Mouse (Mus musculus): ENCODE data around the gene Akap6.
A peak's percentile ranks its signal among the peaks of the same experiment; 100 is the strongest.

The Akap6 gene

DNA sequence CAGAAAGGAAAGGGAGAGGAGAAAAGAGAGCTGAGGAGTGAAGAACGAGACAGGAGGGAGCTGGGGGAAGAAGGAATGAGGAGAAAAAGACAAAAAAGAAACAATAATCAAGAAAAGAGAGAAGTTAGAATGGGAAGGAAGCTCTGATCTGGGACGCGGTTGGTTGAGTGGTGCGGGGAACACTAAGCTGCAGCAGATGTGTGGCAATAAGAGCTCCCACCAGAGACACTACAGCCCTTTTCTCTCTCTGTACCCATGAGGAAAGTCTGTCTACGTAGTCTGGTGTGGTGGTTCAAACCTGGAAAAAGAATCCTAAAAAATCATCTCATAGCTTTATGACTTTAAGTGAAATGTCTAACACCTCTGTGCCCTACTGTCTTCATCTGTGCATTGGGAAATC lies 204.9 kb downstream of the Akap6 start:
- no peak for DNase-seq (ENCODE audit: inconsistent ontology term)

DNA sequence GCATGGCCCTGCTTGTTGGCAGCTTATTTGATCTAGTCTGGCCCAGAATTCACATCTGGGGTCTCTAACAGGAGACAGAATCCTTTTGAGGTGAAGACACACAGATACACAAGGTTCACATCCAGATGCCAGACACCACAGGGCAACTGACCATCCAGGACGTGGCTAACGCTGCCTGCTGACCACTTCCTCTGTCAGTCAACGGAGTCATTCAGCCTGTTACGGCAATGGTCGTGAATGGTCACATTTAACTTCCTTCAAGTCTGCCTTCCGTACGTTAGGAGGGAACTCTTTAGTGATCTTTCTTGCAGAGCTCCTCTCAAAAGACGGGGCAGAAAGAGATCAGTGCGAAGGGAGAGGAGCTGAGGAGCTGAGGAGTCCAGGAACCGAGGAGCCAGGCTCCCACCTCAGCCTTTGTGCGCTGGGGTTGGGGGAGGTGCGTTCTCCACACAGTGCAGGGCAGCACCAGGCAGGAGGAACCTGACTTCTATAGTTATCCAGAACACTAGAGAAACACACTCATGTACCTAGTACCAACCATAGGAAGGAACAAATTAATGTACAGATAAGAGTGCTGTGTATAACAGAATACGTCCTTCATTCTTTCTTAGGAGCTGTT lies 209.4 kb downstream of the Akap6 start:
- no peak for DNase-seq (ENCODE audit: inconsistent ontology term)

DNA sequence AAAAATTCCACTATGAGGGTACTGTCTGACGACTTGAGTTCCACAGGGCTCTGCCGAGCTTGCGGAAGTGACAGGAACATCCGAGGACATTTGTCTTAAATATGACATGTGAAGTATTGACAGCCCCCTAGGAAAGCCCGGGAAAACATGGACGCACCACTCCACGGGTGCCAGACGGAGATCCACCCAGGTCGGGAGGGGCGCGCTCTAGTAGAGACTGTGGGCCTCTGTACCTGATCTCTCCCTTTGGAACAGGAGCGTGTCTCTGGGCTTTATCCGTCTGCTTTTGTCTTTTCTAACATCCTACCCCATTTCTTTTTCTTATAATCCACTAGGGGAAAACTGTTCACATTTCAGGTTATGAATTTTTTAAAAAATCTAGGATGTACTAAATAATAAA lies 211.2 kb downstream of the Akap6 start:
- no peak for DNase-seq (ENCODE audit: inconsistent ontology term)

DNA sequence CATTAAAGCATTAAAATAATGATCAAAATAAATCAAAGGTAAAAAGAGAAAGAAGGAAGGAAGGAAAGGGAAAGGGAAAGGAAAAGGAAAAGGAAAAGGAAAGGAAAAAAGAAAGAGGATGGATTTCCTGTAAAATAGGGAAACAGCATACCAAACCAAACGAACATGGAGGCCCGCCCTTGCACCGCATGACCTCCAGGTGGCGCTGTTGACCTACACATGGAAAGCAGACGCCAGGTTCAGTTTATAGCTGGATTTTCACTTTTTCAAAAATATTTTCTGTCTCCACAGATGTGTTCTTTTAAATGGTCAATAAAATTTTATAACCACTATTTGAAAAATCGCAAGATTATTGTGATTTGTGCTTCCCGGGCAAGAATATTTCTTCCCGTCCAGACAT lies 211.6 kb downstream of the Akap6 start:
- DNase-seq (ENCODE audit: inconsistent ontology term), result peak; percentile 60

DNA sequence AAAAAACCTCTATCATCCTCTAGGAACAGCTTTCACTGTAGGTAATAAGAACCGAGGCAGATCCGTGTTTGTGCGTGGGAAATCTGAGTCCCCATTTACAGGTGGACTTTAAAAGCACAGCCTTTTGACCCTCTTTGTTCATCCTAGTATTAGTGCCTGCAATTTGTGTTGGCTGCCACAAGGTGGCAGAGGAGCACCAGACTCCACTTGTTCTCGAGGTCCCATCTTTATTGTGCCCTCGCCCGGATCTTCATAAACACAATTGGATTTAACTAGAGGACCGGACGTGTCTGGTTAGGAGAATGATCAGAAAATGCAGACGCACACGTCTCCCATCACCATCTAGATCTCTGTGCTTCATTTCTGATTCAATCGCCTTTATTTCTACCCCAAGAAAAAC lies 219.8 kb downstream of the Akap6 start:
- peak; percentile 49 for DNase-seq (ENCODE audit: inconsistent ontology term)

DNA sequence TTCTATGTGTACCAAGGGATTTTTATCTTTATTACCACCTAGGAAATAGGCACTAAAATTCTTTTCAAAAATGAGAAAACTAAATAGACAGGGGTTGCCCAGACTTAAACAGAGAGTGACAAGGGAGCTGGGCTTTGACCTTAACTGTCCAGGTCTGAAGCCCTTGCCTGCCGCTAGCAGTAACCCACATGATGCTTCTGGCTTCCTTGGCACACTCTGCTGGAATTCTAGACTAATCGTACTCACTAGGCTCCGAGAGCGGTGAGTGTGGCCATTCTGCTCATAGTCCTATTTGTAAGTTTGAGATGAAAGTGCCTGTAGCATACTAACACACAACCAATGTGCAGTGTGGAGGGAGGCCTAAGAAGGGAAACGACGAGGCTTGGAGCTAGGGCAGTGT lies 223.3 kb downstream of the Akap6 start:
- DNase-seq (ENCODE audit: inconsistent ontology term), result no peak

DNA sequence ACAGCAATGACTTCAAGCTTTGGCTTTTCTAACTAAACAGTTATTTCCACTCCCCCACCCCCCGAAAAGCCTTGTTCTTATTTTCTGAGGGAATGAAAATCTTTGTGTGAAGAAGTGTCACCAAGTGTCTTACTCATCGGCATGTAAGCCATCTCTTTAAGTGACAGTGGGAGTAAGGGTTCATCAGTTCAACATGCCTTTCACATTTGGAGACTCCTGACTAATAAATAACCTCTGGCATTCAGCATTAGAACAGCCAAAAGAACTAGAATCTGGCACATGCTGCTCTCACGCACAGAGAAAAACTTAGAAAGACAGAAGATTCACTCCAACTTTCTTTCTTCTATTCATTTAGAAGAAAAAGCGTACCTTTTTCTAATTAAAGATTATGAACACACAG lies 226.3 kb downstream of the Akap6 start:
- peak; percentile 62 for DNase-seq (ENCODE audit: inconsistent ontology term)

DNA sequence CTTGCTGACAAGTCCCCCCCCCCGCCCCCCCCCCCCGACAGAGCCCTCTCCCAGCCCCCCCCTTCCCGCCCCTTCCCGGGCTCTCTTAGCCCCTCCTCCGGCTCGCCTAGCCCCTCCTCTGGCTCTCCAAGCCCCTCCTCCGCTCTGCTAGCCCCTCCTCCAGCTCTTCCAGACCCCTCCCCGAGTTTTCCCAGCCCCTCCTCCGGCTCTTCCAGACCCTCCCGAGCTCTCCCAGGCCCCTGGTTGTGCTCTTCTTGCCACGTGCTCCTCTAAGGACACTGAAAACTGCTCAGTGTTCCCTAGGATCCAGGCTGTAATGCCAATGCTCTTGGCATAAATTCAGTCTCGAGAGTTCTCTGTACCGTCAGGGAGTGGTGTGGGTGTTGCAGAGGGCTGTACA lies 234.6 kb downstream of the Akap6 start:
- DNase-seq (ENCODE audit: inconsistent ontology term), result no peak

DNA sequence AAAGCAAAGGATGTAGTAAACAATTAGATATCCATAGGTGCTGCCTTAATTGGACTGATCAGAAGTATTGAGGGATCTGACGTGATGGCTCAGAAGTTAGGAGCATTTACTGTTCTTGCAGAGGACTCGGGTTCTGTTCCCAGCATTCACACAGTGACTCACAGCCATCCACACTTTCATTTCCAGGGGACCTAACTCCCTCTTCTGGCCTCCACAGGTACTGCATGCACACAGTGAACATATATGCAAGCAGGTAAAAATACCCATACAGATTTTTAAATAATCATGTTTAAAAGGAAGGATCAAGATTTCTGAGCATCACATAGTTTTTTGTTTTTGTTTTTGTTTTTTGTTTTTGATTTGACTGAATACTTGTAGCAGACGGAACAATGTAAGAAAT lies 235.8 kb downstream of the Akap6 start:
- no peak for DNase-seq (ENCODE audit: inconsistent ontology term)

DNA sequence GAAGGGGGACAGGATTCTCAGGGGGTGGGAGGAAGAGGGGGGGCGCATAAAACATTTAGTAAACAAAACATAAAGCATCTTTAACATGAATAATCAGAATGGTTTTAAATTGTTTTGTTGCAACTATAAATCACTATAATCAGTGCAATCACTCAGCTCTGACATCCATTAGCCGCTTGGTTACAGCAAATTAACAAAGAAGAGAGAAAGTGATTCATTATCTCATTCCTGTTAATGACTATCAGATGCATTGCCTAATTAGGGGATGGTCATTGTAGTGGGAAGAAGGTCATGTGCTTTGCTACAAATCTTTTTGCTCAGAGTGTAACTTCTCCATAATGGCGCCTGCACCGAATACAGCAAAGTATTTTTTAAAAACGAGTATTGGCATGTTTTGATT lies 239.6 kb downstream of the Akap6 start:
- peak; percentile 79 for DNase-seq (ENCODE audit: inconsistent ontology term)

DNA sequence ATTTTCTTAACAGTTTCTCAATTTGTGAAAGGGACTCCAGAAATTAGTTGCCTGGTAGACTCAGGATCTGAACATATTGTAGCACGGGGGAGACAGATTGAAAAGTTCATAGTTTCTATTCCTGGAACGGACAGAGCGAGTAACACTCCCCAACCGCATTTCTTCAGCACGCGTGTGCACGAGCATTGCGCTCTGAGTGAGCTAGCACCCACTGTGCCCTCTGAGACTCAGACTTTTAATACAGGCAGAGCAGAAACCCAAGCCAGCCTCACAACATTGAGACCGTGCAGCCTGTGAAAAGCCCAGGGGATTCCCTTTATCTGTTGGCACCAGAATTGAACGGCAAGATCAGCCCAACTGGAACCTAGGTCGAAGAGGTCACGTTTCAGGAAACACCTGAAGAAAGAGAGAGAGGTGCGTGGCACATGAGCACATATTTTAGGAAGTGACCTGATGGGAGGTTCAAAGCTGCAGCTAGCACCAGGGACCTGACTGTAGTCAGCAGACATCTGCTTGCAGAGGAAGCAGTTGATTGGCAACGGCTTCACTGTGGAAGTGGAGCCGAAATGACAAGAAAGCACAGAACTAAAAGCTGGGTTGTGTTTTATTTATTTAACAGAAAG lies 240.3 kb downstream of the Akap6 start:
- DNase-seq (ENCODE audit: inconsistent ontology term), result peak; percentile 70

DNA sequence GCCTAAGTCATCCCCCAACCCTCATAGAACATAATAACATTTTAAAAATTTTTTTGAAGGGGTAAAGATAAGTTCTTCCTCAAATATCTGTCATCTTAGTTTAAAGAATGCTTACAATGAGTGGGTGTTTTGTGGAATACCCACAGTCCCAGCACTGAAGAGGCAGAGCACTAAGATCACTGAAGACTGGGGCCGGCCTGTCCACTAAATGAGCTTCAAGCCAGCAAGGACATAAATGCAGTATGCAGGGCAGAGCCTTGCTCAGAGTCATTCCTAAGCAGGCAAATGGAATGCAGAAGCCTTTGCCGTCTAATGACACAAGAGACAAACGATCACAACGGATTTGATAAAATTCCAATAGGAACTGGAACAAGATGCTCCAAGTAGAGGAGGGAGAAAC lies 242.8 kb downstream of the Akap6 start:
- no peak for DNase-seq (ENCODE audit: inconsistent ontology term)

DNA sequence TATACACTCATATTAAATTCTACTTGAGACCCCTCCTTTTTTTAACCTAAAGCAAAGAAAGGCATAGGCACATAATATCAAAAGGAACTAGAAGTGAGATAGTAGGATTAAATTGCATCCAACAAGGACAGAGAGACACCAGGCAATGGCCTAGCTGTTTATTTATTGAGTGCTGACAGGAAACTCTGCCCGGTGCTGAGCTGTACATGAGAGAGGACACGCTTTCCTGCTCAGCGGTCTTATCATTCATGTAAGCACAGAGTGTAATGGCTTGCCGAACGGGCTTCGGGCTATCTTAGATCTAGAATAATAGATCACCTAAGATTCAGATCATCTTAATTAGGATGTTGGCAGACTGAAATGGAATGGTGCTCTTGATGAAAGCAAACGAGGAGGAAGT lies 245.1 kb downstream of the Akap6 start:
- no peak for DNase-seq (ENCODE audit: inconsistent ontology term)

DNA sequence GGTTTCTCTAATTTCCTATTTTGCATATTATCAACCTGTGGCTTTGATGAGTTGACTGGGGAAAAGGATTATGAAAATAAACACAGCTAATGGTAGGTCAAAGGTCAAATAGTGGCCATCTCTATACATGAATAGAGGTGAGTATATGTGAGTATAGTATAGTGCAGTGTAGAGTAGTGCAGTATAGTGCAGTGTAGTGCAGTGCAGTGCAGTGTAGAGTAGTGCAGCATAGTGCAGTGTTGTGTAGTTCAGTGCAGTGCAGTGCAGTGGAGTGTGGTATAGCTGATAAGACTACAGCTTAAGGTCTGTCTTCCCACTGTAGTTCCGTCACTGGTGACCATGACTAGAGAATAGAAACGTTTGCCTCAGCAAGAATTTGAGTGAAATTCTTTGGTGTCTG lies 245.8 kb downstream of the Akap6 start:
- DNase-seq (ENCODE audit: inconsistent ontology term), result no peak

DNA sequence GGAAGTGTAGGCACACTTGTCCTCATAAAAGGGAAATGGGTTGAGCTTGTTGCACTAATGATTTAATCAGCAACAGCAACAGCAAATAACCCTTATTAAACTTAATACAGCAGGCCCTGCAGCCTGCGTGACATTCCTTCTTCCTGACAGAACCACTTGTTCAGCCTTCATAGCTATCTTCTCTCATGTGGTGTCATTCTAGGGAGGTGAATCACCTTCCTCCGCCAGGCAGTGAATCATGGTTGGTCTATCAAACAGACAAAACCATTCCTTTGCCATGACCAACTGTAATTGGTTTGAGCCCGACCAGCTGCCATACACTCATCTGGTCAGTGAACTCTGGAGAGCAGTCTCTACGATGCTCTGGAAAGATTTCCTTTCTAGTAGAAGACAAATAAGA lies 251.5 kb downstream of the Akap6 start:
- DNase-seq (ENCODE audit: inconsistent ontology term), result peak; percentile 92

DNA sequence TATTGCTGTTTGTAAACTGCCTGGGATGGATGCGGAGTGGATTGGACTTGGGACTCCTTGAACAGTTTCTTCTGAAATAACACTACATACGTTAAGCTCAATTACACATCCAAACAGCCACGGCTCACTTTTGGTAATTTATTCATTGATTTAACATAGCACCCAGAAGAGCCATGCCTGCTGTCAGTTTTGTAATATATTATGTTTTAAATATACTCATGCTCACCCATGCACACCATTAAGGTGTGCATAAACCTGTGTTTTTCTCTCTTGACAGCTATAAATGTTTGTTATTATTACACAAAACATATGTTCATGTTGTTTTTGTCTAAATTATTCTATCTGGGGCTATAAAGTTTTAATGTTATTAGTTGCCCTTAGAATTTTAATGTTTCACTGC lies 258.4 kb downstream of the Akap6 start:
- DNase-seq (ENCODE audit: inconsistent ontology term), result no peak

DNA sequence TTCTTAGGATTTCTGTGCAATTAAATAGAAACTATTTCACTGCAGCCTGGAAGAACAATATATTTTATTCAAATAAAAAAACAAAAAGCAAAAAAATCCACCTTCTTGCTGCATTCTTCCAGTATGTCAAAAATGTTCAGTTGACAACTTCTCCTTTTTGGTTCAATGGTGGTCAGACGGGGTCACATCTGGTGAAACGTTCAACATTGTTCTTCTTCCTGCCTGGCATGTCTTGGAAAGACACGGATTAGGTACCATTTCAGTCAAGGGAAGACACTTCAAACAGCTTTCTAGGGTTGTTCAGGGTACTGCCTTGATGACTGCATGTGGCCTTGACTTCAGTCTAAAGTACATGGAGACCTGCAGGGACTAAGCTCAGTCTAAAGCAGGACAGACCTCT lies 258.8 kb downstream of the Akap6 start:
- DNase-seq (ENCODE audit: inconsistent ontology term), result no peak

DNA sequence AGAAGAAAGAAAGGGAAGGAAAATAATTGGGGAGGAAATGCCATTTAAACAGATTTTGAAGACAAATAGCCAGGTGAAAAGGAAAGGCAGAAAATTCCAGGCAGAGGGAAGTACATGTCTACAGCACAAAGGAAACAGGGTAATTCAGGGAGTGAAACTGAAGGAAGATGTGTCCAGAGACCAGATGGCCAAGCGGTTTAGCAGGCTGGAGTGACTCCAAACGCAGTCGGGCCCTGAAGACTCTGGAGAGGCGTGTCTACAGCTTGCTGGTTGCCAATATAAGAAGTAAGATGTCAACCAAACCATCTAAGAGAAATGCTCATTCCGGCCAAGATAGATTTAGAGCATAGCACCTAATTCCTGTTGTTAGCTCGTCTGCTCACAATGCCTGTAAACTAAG lies 292.6 kb downstream of the Akap6 start:
- DNase-seq (ENCODE audit: inconsistent ontology term), result no peak

DNA sequence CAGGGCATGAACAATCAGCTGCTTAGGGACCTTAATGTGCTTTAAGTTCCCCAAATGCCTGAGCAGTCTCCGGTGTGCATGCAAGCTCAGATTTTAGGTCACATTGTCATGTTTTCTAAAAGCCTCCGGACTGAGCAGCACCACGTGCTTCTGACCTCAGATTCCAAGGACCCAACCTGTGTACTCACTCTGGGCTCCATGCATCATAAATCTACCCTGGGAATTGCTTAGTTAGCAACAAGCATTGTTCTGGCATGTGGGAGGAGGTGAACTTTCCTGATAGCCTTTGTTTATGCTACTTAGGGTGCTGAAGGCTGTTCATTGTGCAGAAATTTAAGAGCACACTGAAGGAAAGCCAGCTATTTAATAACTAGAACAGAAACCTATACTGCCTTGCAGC lies 313.2 kb downstream of the Akap6 start:
- no peak for DNase-seq (ENCODE audit: inconsistent ontology term)

DNA sequence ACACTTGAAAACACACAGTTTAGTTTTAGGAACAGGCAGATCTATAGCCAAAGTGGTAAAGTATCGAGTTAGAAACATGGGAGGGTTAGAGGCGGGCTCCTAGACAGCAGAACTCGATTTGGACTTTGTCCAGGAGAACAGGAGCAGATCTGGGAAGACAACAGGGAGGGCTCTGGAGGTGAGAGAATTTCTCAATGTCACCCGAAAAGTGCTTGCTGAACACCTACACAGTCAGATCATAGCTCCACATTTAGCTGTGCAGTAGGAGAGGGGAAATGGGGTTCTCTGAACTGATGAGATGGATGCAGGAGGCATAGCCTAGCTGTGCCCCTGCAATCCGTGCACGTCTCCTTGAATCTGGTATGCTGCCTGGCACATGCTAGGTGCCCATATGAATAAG lies 315.4 kb downstream of the Akap6 start:
- DNase-seq (ENCODE audit: inconsistent ontology term), result no peak

DNA sequence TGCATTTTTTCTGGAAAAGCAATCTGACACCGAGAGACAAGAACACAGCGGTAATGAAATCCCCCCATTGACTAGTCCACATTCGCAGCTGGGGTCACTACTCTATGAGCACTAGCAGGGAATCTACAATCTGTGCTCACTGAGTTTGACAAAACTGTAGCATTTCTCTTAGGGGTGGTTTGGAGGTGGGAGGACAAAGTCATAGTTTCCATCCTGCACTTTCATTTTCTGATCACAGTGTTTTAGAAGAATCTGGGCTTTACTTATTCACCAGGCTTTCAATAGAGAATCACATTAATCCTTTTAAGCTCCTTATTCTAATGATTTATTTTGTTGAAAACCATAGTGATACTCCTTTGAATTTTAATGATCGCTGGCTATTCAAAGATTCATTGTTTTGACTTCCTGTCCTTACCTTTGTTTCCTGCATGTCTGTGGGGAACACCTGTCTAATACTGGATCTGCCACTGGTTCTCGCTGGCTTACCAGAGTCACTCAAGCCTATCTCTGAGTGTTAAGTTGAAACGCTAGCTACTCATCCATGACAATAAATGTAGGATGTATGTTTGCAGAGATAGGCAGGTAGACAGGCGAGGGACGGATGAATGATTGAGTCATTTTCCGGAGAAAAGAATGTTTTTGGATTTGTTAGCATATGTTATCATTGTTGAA lies 325.5 kb downstream of the Akap6 start:
- no peak for DNase-seq (ENCODE audit: inconsistent ontology term)

DNA sequence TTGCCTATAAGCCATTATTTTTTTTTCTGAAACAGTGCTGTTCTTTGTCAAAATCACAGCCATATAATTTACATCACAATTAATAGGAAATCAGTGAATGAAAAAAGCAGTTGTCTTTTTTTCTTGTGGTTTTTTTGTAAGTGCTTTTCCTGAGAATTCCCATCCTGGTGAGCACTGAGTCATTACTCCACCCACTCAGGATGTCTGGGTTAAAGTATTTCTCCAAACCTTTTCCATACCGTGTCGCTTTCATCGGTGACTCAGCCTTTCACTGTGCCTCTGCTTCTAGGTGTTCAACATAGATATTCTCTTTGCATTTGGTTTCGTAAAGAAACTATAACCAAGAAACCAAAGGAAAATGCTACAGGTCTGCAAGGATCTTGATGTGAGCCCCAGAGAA lies 328.1 kb downstream of the Akap6 start:
- peak; percentile 71 for DNase-seq (ENCODE audit: inconsistent ontology term)

DNA sequence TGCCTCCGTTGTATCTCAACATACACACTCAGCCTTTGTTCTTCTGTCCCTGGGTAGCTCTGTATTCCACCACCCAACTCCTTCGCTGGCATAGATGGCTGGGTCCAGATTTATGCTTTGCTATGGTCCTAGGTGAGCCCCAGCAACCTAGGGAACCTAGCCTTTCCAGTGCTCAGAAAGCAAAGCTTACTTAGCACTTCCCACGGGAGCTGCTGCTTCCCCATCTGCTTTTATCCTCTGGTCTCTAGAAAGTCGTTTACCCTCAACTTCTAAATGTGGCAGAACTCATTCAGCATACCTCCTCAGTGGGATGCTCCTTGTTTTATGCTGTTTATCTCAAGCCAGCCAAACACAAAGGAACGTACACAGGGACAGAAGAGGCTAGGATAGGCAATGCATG lies 329.7 kb downstream of the Akap6 start:
- no peak for DNase-seq (ENCODE audit: inconsistent ontology term)

DNA sequence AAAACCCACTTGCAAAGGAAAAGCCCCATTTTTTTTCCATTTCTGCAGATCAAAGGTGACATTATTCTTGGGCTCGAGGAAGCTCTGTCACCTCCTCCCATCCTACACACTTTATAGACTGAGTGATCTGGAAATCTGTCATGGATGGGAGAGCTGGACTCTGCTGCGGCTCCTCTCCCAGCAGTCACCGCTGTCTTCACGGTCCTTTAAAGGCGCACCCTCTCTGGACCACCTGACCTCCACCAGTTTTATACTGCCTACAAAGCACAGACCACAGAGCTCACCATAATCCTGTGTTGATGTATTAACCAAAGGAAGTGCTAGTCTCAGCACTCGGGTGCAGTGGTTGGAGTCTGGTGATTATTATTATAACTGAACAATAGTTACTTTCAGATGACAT lies 330.7 kb downstream of the Akap6 start:
- DNase-seq (ENCODE audit: inconsistent ontology term), result no peak
